Mouse (Mus musculus) midbrain, embryonic 16.5 days (tissue): ENCODE data around the gene Atg13. TPM values are rescaled to one million over a fixed set of nuclear protein-coding genes. Genes with fewer than 3 reads are reported as not detected.
"Not testable (repeated sequence)": the region's sequence is repeated elsewhere in the genome, so short reads cannot be mapped to it uniquely, and the experiment has no call there.

Source experiments
- ATAC-seq: fragments of 200-750 bp; cut with Nextera tagmentation; 2 replicates; pipeline ENCODE4 v1.8.0; 2017; ENCODE audit warnings: moderate TSS enrichment
- H3K27ac ChIP-seq: fragments of 300-500 bp; sonication (generic); 2 replicates; pipeline ENCODE4 v1.5.1; 2014; ENCODE audit warnings: mild to moderate bottlenecking, low read length, mixed read lengths
- H3K27me3 ChIP-seq: fragments of 300-500 bp; sonication (generic); 2 replicates; pipeline ENCODE4 v1.6.1; 2014; ENCODE audit warnings: low read depth, low read length, mixed read lengths; ENCODE audit not compliant: control insufficient read depth, insufficient read depth
- H3K36me3 ChIP-seq: fragments of 300-500 bp; sonication (generic); 2 replicates; pipeline ENCODE4 v1.6.1; 2014; ENCODE audit warnings: mild to moderate bottlenecking, low read length, moderate library complexity, mixed read lengths; ENCODE audit not compliant: control insufficient read depth, insufficient read depth
- H3K4me1 ChIP-seq: fragments of 300-500 bp; sonication (generic); 2 replicates; pipeline ENCODE4 v1.6.1; 2014; ENCODE audit warnings: mild to moderate bottlenecking, low read length, mixed read lengths; ENCODE audit not compliant: control insufficient read depth, insufficient read depth
- H3K4me2 ChIP-seq: fragments of 300-500 bp; sonication (generic); 2 replicates; pipeline ENCODE4 v1.6.1; 2014; ENCODE audit warnings: mild to moderate bottlenecking, low read length, mixed read lengths
- H3K4me3 ChIP-seq: fragments of 300-500 bp; sonication (generic); 2 replicates; pipeline ENCODE4 v1.5.1; 2014; ENCODE audit warnings: low read depth, mild to moderate bottlenecking, low read length, moderate library complexity, mixed read lengths
- H3K9ac ChIP-seq: fragments of 300-500 bp; sonication (generic); 2 replicates; pipeline ENCODE4 v1.6.1; 2014; ENCODE audit warnings: low read depth, low read length, mixed read lengths
- H3K9me3 ChIP-seq: fragments of 300-500 bp; sonication (generic); replicated peaks from 2 replicates; pipeline ENCODE4 v1.6.1; 2014; ENCODE audit warnings: mild to moderate bottlenecking, low read length, mixed read lengths; ENCODE audit not compliant: control insufficient read depth, poor library complexity, severe bottlenecking
- WGBS: fragments of 180-500 bp; shearing (Covaris S2); extraction: QIAGEN DNeasy Blood & Tissue Kit; methylation state at CpG from one replicate; pipeline ENCODE4 v1.1.7; 2014; 5-methylcytosine and 5-hydroxymethylcytosine counted together
- polyA plus RNA-seq: library from polyadenylated mRNA; unstranded; fragments of >200 nt; fragmentation: Nextera tagmentation; extraction: Ambion mirVana; gene quantifications from 2 replicates; pipeline ENCODE4 v1.2.1, GENCODE M21; 2015

Atg13 gene
- polyA plus RNA-seq, 1 experiment from 2014 or later, result 36.2 TPM

DNA sequence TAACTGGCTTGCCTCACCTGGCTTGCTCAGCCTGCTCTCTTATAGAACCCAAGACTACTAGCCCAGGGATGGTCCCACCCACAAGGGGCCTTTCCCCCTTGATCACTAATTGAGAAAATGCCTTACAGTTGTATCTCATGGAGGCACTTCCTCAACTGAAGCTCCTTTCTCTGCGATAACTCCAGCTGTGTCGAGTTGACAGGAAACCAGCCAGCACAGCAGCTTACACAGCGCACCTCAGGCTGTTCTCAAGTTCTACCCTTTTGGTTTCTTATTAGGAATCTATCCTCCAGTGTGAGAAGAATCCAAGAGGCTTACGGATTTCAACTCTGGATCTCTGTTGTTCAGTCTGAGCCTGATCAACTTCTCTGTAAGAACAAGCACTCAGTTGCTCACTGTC, 15.1 kb upstream of the Atg13 start:
- WGBS, result 63% methylated on average over 4 of the region's 4 CpGs
- ATAC-seq, H3K27ac ChIP-seq: not testable (repeated sequence)

DNA sequence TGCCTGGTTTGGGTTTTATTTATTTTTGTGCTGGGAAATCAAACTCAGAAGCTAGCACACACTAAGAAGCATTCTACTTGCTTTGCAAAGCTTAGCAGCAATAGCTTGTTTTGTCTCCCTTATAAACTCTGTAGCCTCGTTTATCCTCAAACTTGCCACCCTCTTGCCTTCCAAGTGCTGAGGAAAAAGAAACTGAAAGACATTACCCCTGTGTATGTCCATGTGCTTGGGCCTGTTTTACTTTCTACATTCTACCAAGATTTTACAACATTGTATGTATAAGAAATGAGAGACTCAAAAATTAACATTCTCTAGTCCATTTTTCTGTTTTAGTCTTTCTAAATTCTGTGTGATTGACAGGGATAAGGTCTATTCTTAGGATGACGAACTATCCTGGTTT, 14.3 kb upstream of the Atg13 start:
- ATAC-seq, result no peak
- Histone ChIP-seq H3K36me3 (peaks cover 2% of the 10 kb centered on the region; the same call in 1 of the 2 replicates), H3K4me3 (no peak overlapping the region), H3K27me3 (no peaks in the 10 kb centered on the region), H3K9me3 (no peaks in the 10 kb centered on the region), H3K4me2 (no peak overlapping the region), H3K27ac (no peak overlapping the region), H3K4me1 (no peaks in the 10 kb centered on the region), H3K9ac (no peak overlapping the region)
- 67% methylated on average over 2 of the region's 2 CpGs for WGBS

More for the DNA sequence above, 15.1 kb upstream of the Atg13 start:
- not testable (repeated sequence) for H3K4me1 ChIP-seq, H3K9ac ChIP-seq, H3K27me3 ChIP-seq, H3K36me3 ChIP-seq, H3K4me2 ChIP-seq, H3K9me3 ChIP-seq, H3K4me3 ChIP-seq

DNA sequence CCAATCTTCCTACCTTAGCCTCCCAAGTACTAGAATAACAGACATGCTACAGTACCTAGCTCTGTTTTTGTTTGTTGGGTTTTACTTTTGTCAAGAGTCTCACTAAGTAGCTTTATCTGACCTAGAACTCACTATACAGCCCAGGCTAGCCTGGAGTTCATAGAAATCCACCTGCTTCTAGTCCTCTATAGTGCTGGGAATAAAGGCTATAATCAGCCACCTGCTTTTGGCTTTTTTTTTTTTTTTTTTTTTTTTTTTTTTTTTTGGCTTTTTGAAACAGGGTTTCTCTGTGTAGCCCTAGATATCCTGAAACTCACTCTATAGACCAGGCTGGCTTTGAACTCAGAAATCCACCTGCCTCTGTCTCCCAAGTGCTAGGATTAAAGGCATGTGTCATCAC, 13.6 kb upstream of the Atg13 start:
- no peaks in the 10 kb centered on the region for H3K27me3 ChIP-seq
- no peaks in the 10 kb centered on the region for H3K4me1 ChIP-seq
- no peak for ATAC-seq
- no peaks in the 10 kb centered on the region for H3K9me3 ChIP-seq
- H3K9ac ChIP-seq, result no peak overlapping the region
- H3K27ac ChIP-seq, result no peak overlapping the region
- no peak overlapping the region for H3K4me3 ChIP-seq
- H3K36me3 ChIP-seq, result peaks cover 2% of the 10 kb centered on the region; the same call in 1 of the 2 replicates
- H3K4me2 ChIP-seq, result no peak overlapping the region

DNA sequence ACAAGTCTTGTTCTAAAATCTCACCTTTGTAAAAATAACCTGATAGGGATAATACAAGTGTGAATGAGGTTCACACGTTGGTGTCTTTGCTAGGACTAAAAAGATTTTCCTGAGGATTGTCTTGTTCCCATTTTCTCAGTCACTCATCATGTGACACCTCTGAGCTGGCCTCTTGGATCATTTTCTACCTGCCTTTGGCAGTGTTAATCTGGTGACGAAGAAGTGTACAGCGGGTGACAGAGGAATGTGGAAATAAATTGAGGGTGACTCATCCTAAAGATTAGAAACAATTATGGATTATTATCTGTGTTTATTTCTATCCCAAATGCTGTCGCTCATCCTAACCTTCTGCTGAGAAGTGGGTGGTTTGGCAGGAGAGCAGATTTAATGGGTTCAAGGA, 13.0 kb upstream of the Atg13 start:
- no peak overlapping the region for H3K9ac ChIP-seq
- no peaks in the 10 kb centered on the region for H3K4me1 ChIP-seq
- no peak overlapping the region for H3K4me2 ChIP-seq
- H3K27me3 ChIP-seq, result no peaks in the 10 kb centered on the region
- no peak overlapping the region for H3K27ac ChIP-seq
- peaks cover 2% of the 10 kb centered on the region; the same call in 1 of the 2 replicates for H3K36me3 ChIP-seq
- no peak for ATAC-seq
- no peaks in the 10 kb centered on the region for H3K9me3 ChIP-seq
- WGBS, result 77% methylated on average over 4 of the region's 4 CpGs
- no peak overlapping the region for H3K4me3 ChIP-seq

DNA sequence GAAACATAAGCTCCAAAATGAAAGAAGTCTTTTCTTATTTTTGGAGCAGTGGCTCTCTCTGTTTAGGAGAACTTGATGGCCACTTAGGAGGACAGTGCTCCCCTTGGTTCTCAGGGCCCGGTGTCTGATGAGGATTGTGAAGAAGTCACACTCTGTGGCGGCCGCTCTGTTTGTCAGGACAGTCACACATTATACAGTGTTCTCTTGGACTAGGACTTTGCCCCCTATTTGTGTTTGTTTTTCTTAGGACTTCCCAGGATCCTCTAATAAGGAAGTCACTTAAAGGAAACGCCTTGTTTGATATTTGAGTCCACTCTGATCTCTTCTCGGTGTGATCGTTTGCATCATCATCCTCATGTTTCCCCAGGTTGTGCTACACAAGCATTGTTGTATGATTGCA, 7.9 kb upstream of the Atg13 start:
- no peak overlapping the region for H3K9ac ChIP-seq
- WGBS, result 88% methylated on average over 6 of the region's 6 CpGs
- H3K4me3 ChIP-seq, result no peak overlapping the region
- no peaks in the 10 kb centered on the region for H3K27me3 ChIP-seq
- no peak overlapping the region for H3K4me2 ChIP-seq
- ATAC-seq, result no peak
- H3K36me3 ChIP-seq, result peaks cover 2% of the 10 kb centered on the region; the same call in 1 of the 2 replicates
- no peak overlapping the region for H3K27ac ChIP-seq
- H3K4me1 ChIP-seq, result peaks cover 6% of the 10 kb centered on the region
- no peaks in the 10 kb centered on the region for H3K9me3 ChIP-seq

DNA sequence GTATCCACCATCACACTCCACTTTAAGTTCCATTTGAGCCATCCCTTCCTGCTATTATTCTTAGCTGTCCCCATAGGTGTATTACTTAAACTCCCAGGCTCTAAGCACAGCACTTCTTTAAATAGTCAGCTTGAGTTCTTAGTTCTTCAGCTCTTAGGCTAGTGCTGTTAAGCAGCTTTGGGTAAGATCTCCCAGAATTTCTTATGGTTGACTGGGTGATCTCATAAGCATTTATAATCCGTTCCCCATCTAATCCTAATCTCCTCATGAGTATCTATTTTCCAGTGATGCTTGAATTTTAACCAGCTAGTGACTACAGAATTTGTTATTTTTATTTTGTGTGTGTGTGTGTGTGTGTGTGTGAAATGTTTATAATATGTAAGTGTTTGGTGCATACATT, 4.5 kb upstream of the Atg13 start:
- no peaks in the 10 kb centered on the region for H3K9me3 ChIP-seq
- H3K36me3 ChIP-seq, result no peaks in the 10 kb centered on the region; the same call in 1 of the 2 replicates
- no peak for ATAC-seq
- H3K4me2 ChIP-seq, result no peak overlapping the region
- no peak overlapping the region for H3K27ac ChIP-seq
- WGBS, result 62% methylated on average over 1 of the region's 1 CpGs
- H3K9ac ChIP-seq, result no peak overlapping the region
- H3K4me3 ChIP-seq, result no peak overlapping the region
- no peaks in the 10 kb centered on the region for H3K27me3 ChIP-seq
- peaks cover 16% of the 10 kb centered on the region for H3K4me1 ChIP-seq

DNA sequence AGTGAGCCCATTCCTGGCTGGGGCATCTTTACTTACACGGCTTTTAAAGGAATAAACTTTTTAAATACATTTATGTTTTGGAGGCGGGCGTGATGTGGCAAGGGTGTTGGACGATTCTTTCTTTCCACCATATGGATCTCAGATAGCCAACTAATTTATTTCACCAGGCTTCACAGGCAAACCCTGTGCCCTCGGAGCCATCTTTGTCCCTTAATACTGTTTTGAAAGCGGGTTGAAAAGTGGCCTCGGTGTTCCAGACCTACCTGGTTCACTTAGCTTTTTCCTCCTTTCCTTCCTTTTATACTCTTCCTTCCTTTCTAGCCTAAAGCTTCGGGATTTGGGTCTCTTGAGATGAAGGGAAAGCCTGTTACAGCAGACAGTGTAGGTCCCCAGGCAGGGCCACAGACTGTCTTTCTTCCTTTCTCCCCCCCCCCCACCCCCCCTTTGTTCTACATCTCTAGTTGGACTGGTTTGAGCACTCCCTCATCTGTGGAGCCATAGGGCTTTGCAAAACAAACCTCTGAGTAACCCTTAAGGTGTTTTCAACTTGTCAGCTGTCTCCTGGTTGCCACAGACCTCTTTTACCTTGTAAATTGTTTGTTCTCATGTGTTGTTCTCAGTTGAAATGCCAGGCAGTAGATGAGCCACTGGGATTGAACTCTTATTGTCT, 1.0 kb upstream of the Atg13 start:
- Histone ChIP-seq H3K27ac (peak overlapping the region; percentile 84), H3K4me2 (peak overlapping the region; percentile 92), H3K4me3 (peak overlapping the region; percentile 99), H3K27me3 (no peaks in the 10 kb centered on the region), H3K4me1 (peaks cover 30% of the 10 kb centered on the region), H3K9me3 (no peaks in the 10 kb centered on the region), H3K9ac (peak overlapping the region; percentile 81), H3K36me3 (no peaks in the 10 kb centered on the region)
- 5% methylated on average over 8 of the region's 8 CpGs for WGBS
- no peak for ATAC-seq

DNA sequence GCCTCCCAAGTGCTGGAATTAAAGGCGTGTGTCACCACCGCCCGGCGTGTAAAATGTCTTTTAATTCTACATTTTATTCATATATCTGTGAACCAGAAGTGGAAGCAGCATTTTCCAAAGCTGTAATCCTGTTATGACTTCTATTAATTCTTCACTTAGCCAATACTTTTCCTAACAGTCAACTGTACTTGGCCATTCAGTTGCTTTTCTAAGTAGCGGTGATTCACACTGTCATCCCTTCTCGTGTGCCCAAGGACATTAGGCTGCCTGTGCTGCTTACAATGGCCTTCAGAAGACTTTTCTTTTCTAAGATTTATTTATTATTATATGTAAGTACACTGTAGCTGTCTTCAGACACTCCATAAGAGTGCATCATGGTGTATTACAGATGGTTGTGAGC, 2.0 kb downstream of the Atg13 start:
- Histone ChIP-seq H3K27ac (no peak overlapping the region), H3K4me1 (peaks cover 24% of the 10 kb centered on the region), H3K36me3 (no peaks in the 10 kb centered on the region), H3K9ac (no peak overlapping the region), H3K27me3 (no peaks in the 10 kb centered on the region), H3K4me2 (no peak overlapping the region), H3K9me3 (no peaks in the 10 kb centered on the region), H3K4me3 (no peak overlapping the region)
- WGBS, result 93% methylated on average over 6 of the region's 6 CpGs
- no peak for ATAC-seq

DNA sequence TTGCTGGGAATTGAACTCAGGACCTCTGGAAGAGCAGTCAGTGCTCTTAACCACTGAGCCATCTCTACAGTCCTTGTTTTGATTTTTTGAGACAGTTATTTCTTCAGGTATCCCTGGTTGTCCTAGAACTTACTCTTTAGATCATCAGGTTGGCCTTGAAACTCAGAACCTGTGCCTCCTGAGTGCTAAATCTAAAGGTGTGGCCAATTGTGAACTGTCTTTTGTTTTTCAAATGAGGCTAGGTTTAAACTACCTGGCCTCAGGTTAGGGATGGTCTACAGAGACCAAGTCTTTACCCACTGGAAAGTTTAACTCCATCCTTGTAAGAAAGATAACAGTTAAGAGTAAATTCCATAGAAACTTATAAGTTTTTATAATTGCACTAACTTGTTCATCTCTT, 3.9 kb downstream of the Atg13 start:
- H3K36me3 ChIP-seq, result no peaks in the 10 kb centered on the region
- ATAC-seq, result no peak

More for the DNA sequence above, 3.9 kb downstream of the Atg13 start:
- no peaks in the 10 kb centered on the region for H3K27me3 ChIP-seq
- H3K4me3 ChIP-seq, result no peak overlapping the region
- no peak overlapping the region for H3K9ac ChIP-seq
- no peak overlapping the region for H3K27ac ChIP-seq
- H3K9me3 ChIP-seq, result no peaks in the 10 kb centered on the region
- peaks cover 17% of the 10 kb centered on the region for H3K4me1 ChIP-seq
- no peak overlapping the region for H3K4me2 ChIP-seq
